Mouse (Mus musculus) liver, embryonic 14.5 days (tissue): Measurements from ENCODE around the gene Bsn.

Source experiments
- CTCF ChIP-seq: IDR thresholded peaks from 2 replicates; pipeline ENCODE4 v1.5.1; 2016; ENCODE audit warnings: antibody characterized with exemption, low read depth, control low read depth
- EP300 ChIP-seq: IDR thresholded peaks from 2 replicates; pipeline ENCODE4 v1.6.1; 2016; ENCODE audit warnings: antibody characterized with exemption, low read depth

GRCm38 (mm10) chr9:108049016-108049455 lies 141.1 kb downstream of the Bsn start, which contains the start of gene Gmppb:
- no peak for TF ChIP-seq EP300
- TF ChIP-seq CTCF: no peak; the same call in 1 of the 2 replicates
